Mouse (Mus musculus) E14TG2a.4 (cell line): ENCODE measurements around the gene Ccar1.

ENCODE experiments used
- CTCF ChIP-seq: conservative IDR thresholded peaks from 2 replicates; pipeline ENCODE4 v1.5.1; 2014; ENCODE audit warnings: low read length
- NANOG ChIP-seq: IDR thresholded peaks from 2 replicates; pipeline ENCODE4 v1.6.1; 2014; ENCODE audit warnings: borderline replicate concordance, low read length, mixed read lengths

DNA sequence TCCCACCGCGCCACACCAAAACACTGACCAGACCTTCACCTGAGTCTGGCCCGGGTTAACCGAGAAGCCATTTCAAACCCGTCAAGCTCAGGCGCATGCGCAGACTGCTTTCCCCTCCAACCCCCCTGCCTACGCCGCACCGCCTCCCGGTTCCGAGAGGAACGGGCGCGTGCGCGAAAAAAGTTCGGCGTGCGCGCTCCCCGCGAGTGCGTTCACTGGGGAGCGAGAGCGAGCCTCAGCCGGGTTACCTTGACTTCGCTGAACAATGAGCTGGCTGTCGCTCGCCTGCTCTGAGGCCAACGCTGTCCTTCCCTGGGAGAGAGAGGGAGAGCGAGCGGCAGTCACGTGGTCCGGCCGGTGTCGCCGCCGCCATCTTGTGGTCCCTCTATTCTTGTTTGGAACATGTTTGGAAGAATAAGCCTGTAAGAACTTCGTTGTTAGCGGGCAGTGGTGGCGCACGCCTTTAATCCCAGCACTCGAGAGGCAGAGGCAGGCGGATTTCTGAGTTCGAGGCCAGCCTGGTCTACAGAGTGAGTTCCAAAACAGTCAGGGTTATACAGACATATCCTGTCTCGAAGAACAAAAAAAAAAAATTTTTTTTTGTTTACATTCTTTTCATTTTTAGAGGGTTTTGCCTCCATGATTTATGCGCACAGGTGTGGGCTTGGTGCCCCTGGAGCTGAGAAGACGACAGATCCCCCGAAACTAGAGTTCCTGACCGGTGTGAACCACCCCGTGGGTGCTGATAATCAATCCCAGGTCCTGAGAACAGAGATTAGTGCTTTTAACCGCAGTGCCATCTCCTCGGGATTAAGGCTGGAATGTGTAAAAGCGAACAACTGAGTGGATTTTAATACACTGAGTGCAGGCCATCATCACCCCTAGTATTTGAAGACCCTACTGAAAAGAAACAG is at the start of gene Ccar1:
- no peak for TF ChIP-seq CTCF
- TF ChIP-seq NANOG, result no peak
